Mouse (Mus musculus): ENCODE results near the gene Aspn. TPM values are rescaled to one million over a fixed set of nuclear protein-coding genes. Genes with fewer than 3 reads are reported as not detected.

The Aspn gene
- polyA plus RNA-seq, 1 experiment from 2014 or later = 0.32 TPM

- H3K27me3 ChIP-seq (ENCODE audit: control insufficient read depth, insufficient read depth, low read length) = no peaks in the 10 kb centered on the region
- no peak overlapping the region for H3K4me3 ChIP-seq (ENCODE audit: low read depth, low read length)
- no peaks in the 10 kb centered on the region for H3K9me3 ChIP-seq (ENCODE audit: control insufficient read depth, low read length)
- H3K36me3 ChIP-seq (ENCODE audit: control insufficient read depth, insufficient read depth, low read length) = no peaks in the 10 kb centered on the region
- DNase-seq (ENCODE audit: low spot score) = no peak
- no peak overlapping the region for H3K27ac ChIP-seq (replicated peaks; ENCODE audit: low read depth, low read length)
- H3K9ac ChIP-seq (ENCODE audit: low read length) = no peak overlapping the region
- no peaks in the 10 kb centered on the region for H3K4me1 ChIP-seq (ENCODE audit: control insufficient read depth, insufficient read depth, low read length)
- H3K4me2 ChIP-seq (ENCODE audit: low read depth, severe bottlenecking) = no peak overlapping the region
- no peak for ATAC-seq (ENCODE audit: insufficient number of reproducible peaks, low FRiP score, low TSS enrichment, low read depth)
These were observed 59.4 kb downstream of the Aspn start for GRCm38 (mm10) chr13:49603603-49604002.

- Histone ChIP-seq H3K27me3 (ENCODE audit: control insufficient read depth, insufficient read depth, low read length) (no peaks in the 10 kb centered on the region), H3K27ac (replicated peaks; ENCODE audit: low read depth, low read length) (no peak within 1 kb of the TSS), H3K4me3 (ENCODE audit: low read depth, low read length) (no peak within 1 kb of the TSS), H3K9ac (ENCODE audit: low read length) (no peak within 1 kb of the TSS), H3K4me1 (ENCODE audit: control insufficient read depth, insufficient read depth, low read length) (no peaks in the 10 kb centered on the region), H3K36me3 (ENCODE audit: control insufficient read depth, insufficient read depth, low read length) (no peaks in the 10 kb centered on the region), H3K9me3 (ENCODE audit: control insufficient read depth, low read length) (no peaks in the 10 kb centered on the region), H3K4me2 (ENCODE audit: low read depth, severe bottlenecking) (no peak within 1 kb of the TSS)
- no peak for ATAC-seq (ENCODE audit: insufficient number of reproducible peaks, low FRiP score, low TSS enrichment, low read depth)
- no peak for DNase-seq (ENCODE audit: low spot score)
- WGBS = 75% methylated on average over 4 of the region's 4 CpGs
These were observed 63.5 kb downstream of the Aspn start, which contains the start of gene Ogn for GRCm38 (mm10) chr13:49607714-49608113. Gene Ogn, plus strand, starts transcription at chr13:49608046.

- no peaks in the 10 kb centered on the region for H3K27me3 ChIP-seq (ENCODE audit: control insufficient read depth, insufficient read depth, low read length)
- H3K4me1 ChIP-seq (ENCODE audit: control insufficient read depth, insufficient read depth, low read length) = no peaks in the 10 kb centered on the region
- H3K36me3 ChIP-seq (ENCODE audit: control insufficient read depth, insufficient read depth, low read length) = no peaks in the 10 kb centered on the region
- no peak overlapping the region for H3K4me3 ChIP-seq (ENCODE audit: low read depth, low read length)
- DNase-seq (ENCODE audit: low spot score) = no peak
- H3K4me2 ChIP-seq (ENCODE audit: low read depth, severe bottlenecking) = no peak overlapping the region
- no peak overlapping the region for H3K9ac ChIP-seq (ENCODE audit: low read length)
- H3K27ac ChIP-seq (replicated peaks; ENCODE audit: low read depth, low read length) = no peak overlapping the region
- no peaks in the 10 kb centered on the region for H3K9me3 ChIP-seq (ENCODE audit: control insufficient read depth, low read length)
- WGBS = 78% methylated on average over 4 of the region's 4 CpGs
- ATAC-seq (ENCODE audit: insufficient number of reproducible peaks, low FRiP score, low TSS enrichment, low read depth) = no peak
These were observed 64.5 kb downstream of the Aspn start for GRCm38 (mm10) chr13:49608589-49609322.

- Histone ChIP-seq H3K4me2 (ENCODE audit: low read depth, severe bottlenecking) (no peak overlapping the region), H3K9ac (ENCODE audit: low read length) (no peak overlapping the region), H3K36me3 (ENCODE audit: control insufficient read depth, insufficient read depth, low read length) (no peaks in the 10 kb centered on the region), H3K27ac (replicated peaks; ENCODE audit: low read depth, low read length) (no peak overlapping the region), H3K9me3 (ENCODE audit: control insufficient read depth, low read length) (no peaks in the 10 kb centered on the region), H3K27me3 (ENCODE audit: control insufficient read depth, insufficient read depth, low read length) (no peaks in the 10 kb centered on the region), H3K4me3 (ENCODE audit: low read depth, low read length) (no peak overlapping the region), H3K4me1 (ENCODE audit: control insufficient read depth, insufficient read depth, low read length) (no peaks in the 10 kb centered on the region)
- ATAC-seq (ENCODE audit: insufficient number of reproducible peaks, low FRiP score, low TSS enrichment, low read depth) (no peak), DNase-seq (ENCODE audit: low spot score) (no peak)
- 89% methylated on average over 3 of the region's 3 CpGs for WGBS
These were observed 72.8 kb downstream of the Aspn start for GRCm38 (mm10) chr13:49617021-49617420.

Other genes starting within 250 kb of the Aspn start
- gene Fgd3, start 224.1 kb upstream of the Aspn start, polyA plus RNA-seq (2014; fragmentation: Nextera tagmentation; extraction: Ambion mirVana) = 0.37 and 0.92 TPM in 2 replicates
- 25.8 and 29.2 TPM in 2 replicates for gene Bicd2, start 202.9 kb upstream of the Aspn start, polyA plus RNA-seq (2014; fragmentation: Nextera tagmentation; extraction: Ambion mirVana)
- gene Ippk, start 123.2 kb upstream of the Aspn start, polyA plus RNA-seq (2014; fragmentation: Nextera tagmentation; extraction: Ambion mirVana) = 14.6 and 16.3 TPM in 2 replicates
- 0.85 and 0.87 TPM in 2 replicates for gene Tes3-ps, start 51.1 kb upstream of the Aspn start, polyA plus RNA-seq (2014; fragmentation: Nextera tagmentation; extraction: Ambion mirVana)
- gene Ecm2, start 39.6 kb upstream of the Aspn start, polyA plus RNA-seq (2014; fragmentation: Nextera tagmentation; extraction: Ambion mirVana) = 0.19 and 0.26 TPM in 2 replicates
- 0.49 and 0.50 TPM in 2 replicates for gene Omd, start 38.0 kb downstream of the Aspn start, polyA plus RNA-seq (2014; fragmentation: Nextera tagmentation; extraction: Ambion mirVana)
- gene Ogn, start 63.6 kb downstream of the Aspn start, polyA plus RNA-seq (2014; fragmentation: Nextera tagmentation; extraction: Ambion mirVana) = 5.7 and 5.9 TPM in 2 replicates
- 38.6 TPM in 2 replicates for gene Cenpp, start 108.3 kb downstream of the Aspn start, polyA plus RNA-seq (2014; fragmentation: Nextera tagmentation; extraction: Ambion mirVana)
- 19.6 and 22.6 TPM in 2 replicates for gene Nol8, start 108.6 kb downstream of the Aspn start, polyA plus RNA-seq (2014; fragmentation: Nextera tagmentation; extraction: Ambion mirVana)
- gene Iars, start 137.7 kb downstream of the Aspn start, polyA plus RNA-seq (2014; fragmentation: Nextera tagmentation; extraction: Ambion mirVana) = 95.2 and 107 TPM in 2 replicates

Measured in limb, embryonic 11.5 days (tissue).